Mouse (Mus musculus): Measurements from ENCODE around the gene Gm19684.
"Not testable (repeated sequence)": the region's sequence is repeated elsewhere in the genome, so short reads cannot be mapped to it uniquely, and the experiment has no call there.

Gm19684 gene

GRCm38 (mm10) chr17:36176132-36176531 lies 54.7 kb downstream of the Gm19684 start:
- DNase-seq (ENCODE audit: low spot score in 2 of 2), result not testable (repeated sequence)

GRCm38 (mm10) chr17:36178938-36179337 lies 57.5 kb downstream of the Gm19684 start:
- DNase-seq (ENCODE audit: low spot score in 2 of 2), result not testable (repeated sequence)
